Comparison of ENCODE assay signal across 7 mouse cellular contexts in the genomic region with DNA sequence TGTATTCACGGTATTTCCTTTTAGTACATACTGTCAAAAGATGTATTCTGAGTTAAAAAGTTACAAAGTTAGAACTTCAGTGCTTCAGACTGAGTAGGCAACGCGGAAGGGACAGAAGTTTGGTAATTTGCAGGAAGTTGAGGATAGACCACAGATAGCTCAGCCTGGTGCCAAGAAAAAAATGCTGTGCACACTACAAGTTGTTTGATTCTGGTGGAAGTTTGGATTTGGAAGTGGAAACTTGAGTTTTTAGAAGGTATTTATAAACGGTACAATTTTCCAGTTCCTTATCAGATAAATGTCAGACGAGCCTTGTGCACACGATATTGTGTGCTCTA. TPM values are rescaled to one million over a fixed set of nuclear protein-coding genes. Genes with fewer than 3 reads are reported as not detected.
DNase-seq lines count a peak whose midpoint lies in the region; ATAC-seq and TF ChIP-seq lines count a peak whose summit lies in the region.

No protein-coding gene starts in this region.

- H3K27me3 ChIP-seq in spleen, adult 2 months (ENCODE audit: control insufficient read depth, insufficient read depth, low read length), result no peaks in the 10 kb centered on the region
- H3K27me3 ChIP-seq in embryonic facial prominence, embryonic 12.5 days, result no peaks in the 10 kb centered on the region
- no peaks in the 10 kb centered on the region for H3K27me3 ChIP-seq in limb, embryonic 12.5 days
- no peaks in the 10 kb centered on the region for H3K27me3 ChIP-seq in small intestine, adult 2 months (ENCODE audit: control insufficient read depth, insufficient read depth, low read length)

- no peaks in the 10 kb centered on the region for H3K9me3 ChIP-seq in embryonic facial prominence, embryonic 12.5 days
- no peaks in the 10 kb centered on the region for H3K9me3 ChIP-seq in limb, embryonic 12.5 days

- TF ChIP-seq POLR2A in spleen, adult 2 months (IDR thresholded peaks at IDR 0.05; ENCODE audit: low read depth, low read length), result no peak
- TF ChIP-seq POLR2A in small intestine, adult 2 months (IDR thresholded peaks at IDR 0.05; ENCODE audit: low read depth, low read length), result no peak

- TF ChIP-seq CTCF in spleen, adult 2 months (IDR thresholded peaks at IDR 0.05; ENCODE audit: extremely low read depth, insufficient read depth, insufficient read length, insufficient replicate concordance), result no peak
- no peak for TF ChIP-seq CTCF in small intestine, adult 2 months (IDR thresholded peaks at IDR 0.05; ENCODE audit: extremely low read depth, insufficient read length, insufficient replicate concordance, low read depth, low read length)

- H3K4me3 ChIP-seq in spleen, adult 2 months (ENCODE audit: extremely low read depth, insufficient read depth, insufficient read length), result peak overlapping the region; percentile 55
- H3K4me3 ChIP-seq in embryonic facial prominence, embryonic 12.5 days, result peak overlapping the region; percentile 71
- peak overlapping the region; percentile 78 for H3K4me3 ChIP-seq in limb, embryonic 12.5 days (replicated peaks)
- H3K4me3 ChIP-seq in small intestine, adult 2 months (ENCODE audit: low read depth, low read length), result no peak overlapping the region

- no peak overlapping the region for H3K9ac ChIP-seq in embryonic facial prominence, embryonic 12.5 days
- H3K9ac ChIP-seq in limb, embryonic 12.5 days (replicated peaks), result peak overlapping the region; percentile 91

- peaks cover 24% of the 10 kb centered on the region for H3K4me1 ChIP-seq in spleen, adult 2 months (ENCODE audit: control insufficient read depth, insufficient read depth, insufficient read length)
- peaks cover 12% of the 10 kb centered on the region for H3K4me1 ChIP-seq in embryonic facial prominence, embryonic 12.5 days
- H3K4me1 ChIP-seq in limb, embryonic 12.5 days (replicated peaks), result peaks cover 17% of the 10 kb centered on the region
- peaks cover 17% of the 10 kb centered on the region for H3K4me1 ChIP-seq in small intestine, adult 2 months (ENCODE audit: control insufficient read depth, insufficient read depth, insufficient read length, low read length)

- peak overlapping the region; percentile 55 for H3K4me2 ChIP-seq in embryonic facial prominence, embryonic 12.5 days (replicated peaks)
- H3K4me2 ChIP-seq in limb, embryonic 12.5 days, result peak overlapping the region; percentile 57

- peak in 1 of 2 experiments; percentile 8 for DNase-seq in spleen, adult 2 months (ENCODE audit: low read depth in 1 of 2, low spot score in 2 of 2)
- no peak for DNase-seq in spleen, postnatal 4 days (ENCODE audit: low spot score in 2 of 2)
- DNase-seq in right cerebral cortex, postnatal 36 days (ENCODE audit: low spot score in 2 of 2), result no peak
- no peak for DNase-seq in urinary bladder, postnatal 4 days (ENCODE audit: low spot score in 2 of 2)

- no peaks in the 10 kb centered on the region; the same call in 1 of the 2 replicates for H3K36me3 ChIP-seq in spleen, adult 2 months (ENCODE audit: control insufficient read depth, insufficient read depth, low read length)
- no peaks in the 10 kb centered on the region for H3K36me3 ChIP-seq in embryonic facial prominence, embryonic 12.5 days
- H3K36me3 ChIP-seq in limb, embryonic 12.5 days, result no peaks in the 10 kb centered on the region
- H3K36me3 ChIP-seq in small intestine, adult 2 months (ENCODE audit: control insufficient read depth, insufficient read depth, low read length), result no peaks in the 10 kb centered on the region

- H3K27ac ChIP-seq in spleen, adult 2 months (ENCODE audit: insufficient read depth, low read length), result peak overlapping the region; percentile 40; the same call in 1 of the 2 replicates
- no peak overlapping the region for H3K27ac ChIP-seq in embryonic facial prominence, embryonic 12.5 days
- no peak overlapping the region for H3K27ac ChIP-seq in limb, embryonic 12.5 days
- peak overlapping the region; percentile 53; the same call in 1 of the 2 replicates for H3K27ac ChIP-seq in small intestine, adult 2 months (ENCODE audit: insufficient read depth, low read depth, low read length)

- WGBS in spleen, adult 2 months, result 1% methylated on average over 6 of the region's 6 CpGs
- WGBS in embryonic facial prominence, embryonic 12.5 days, result 15% methylated on average over 6 of the region's 6 CpGs
- 22% methylated on average over 6 of the region's 6 CpGs for WGBS in limb, embryonic 12.5 days
- under 1% methylated on average over 6 of the region's 6 CpGs for WGBS in small intestine, adult 2 months

- ATAC-seq in embryonic facial prominence, embryonic 12.5 days (ENCODE audit: insufficient number of reproducible peaks, insufficient read depth, low FRiP score, low TSS enrichment), result no peak
- ATAC-seq in limb, embryonic 12.5 days (ENCODE audit: insufficient number of reproducible peaks, insufficient read depth, low FRiP score, low TSS enrichment, low read depth), result no peak

RNA-seq across cellular contexts. Expression of gene C1galt1, which starts 1.0 kb away (rescaled TPM):
- polyA plus RNA-seq in spleen, adult 2 months (2012; rRNA removed), result 3.1 and 3.5 TPM in 2 replicates
- polyA plus RNA-seq in embryonic facial prominence, embryonic 12.5 days (2016; fragmentation: Nextera tagmentation; extraction: Ambion mirVana), result 3.3 and 3.7 TPM in 2 replicates
- 3.8 and 3.9 TPM in 2 replicates for polyA plus RNA-seq in limb, embryonic 12.5 days (2016; fragmentation: Nextera tagmentation; extraction: Ambion mirVana)
- 1.2 and 2.5 TPM in 2 replicates for polyA plus RNA-seq in small intestine, adult 2 months (2012; rRNA removed)

Comparison
In these comparisons a context has a peak if more than half of its experiments do, and no peak if none do; other contexts are left out.
1. H3K27ac ChIP-seq: peak in spleen, adult 2 months (single experiment) and small intestine, adult 2 months (single experiment); none in embryonic facial prominence, embryonic 12.5 days (single experiment) and limb, embryonic 12.5 days (single experiment).